Mouse (Mus musculus) C3H10T1/2 (cell line): ENCODE results near the gene Odf2l. TPM values are rescaled to one million over a fixed set of nuclear protein-coding genes. Genes with fewer than 3 reads are reported as not detected.

Experiments used
- polyA plus RNA-seq, 2 experiments: library from polyadenylated mRNA; unstranded; fragments of >200 nt; fragmentation: generic; extraction: Trizol; gene quantifications; one replicate each; pipeline ENCODE4 v1.2.1; 2012; ENCODE audit warnings: missing spikeins in 2 of 2

The Odf2l gene
- 1 to 10 TPM in 1 of 2 experiments, under 1 TPM in 1; 0.23 to 2.5 TPM for polyA plus RNA-seq

GRCm38 (mm10) chr3:145118254-145119001 is at the start of gene Odf2l:
Gene Odf2l, plus strand, starts transcription at chr3:145118588.

GRCm38 (mm10) chr3:145099291-145099690 is 19.1 kb upstream of the Odf2l start, which contains the start of gene Clca2:
Gene Clca2, minus strand, starts transcription at chr3:145099443.

Other genes starting within 250 kb of the Odf2l start
- not detected for gene Clca4b, start 186.1 kb upstream of the Odf2l start, polyA plus RNA-seq
- gene Clca4a, start 143.5 kb upstream of the Odf2l start, polyA plus RNA-seq: under 1 TPM in 1 of 2 experiments, not detected in 1; 0.04 TPM
- under 1 TPM in 1 of 2 experiments, not detected in 1; 0.04 TPM for gene Clca1, start 85.8 kb upstream of the Odf2l start, polyA plus RNA-seq
- under 1 TPM in 1 of 2 experiments, not detected in 1; 0.54 TPM for gene Clca2, start 19.1 kb upstream of the Odf2l start, polyA plus RNA-seq
- gene Col24a1, start 173.9 kb downstream of the Odf2l start, polyA plus RNA-seq: not detected